Mouse (Mus musculus) embryonic facial prominence, embryonic 14.5 days (tissue): ENCODE measurements around the gene Trp53rkb. TPM values are rescaled to one million over a fixed set of nuclear protein-coding genes. Genes with fewer than 3 reads are reported as not detected.
A peak's percentile ranks its signal among the peaks of the same experiment; 100 is the strongest.

ENCODE experiments used
- ATAC-seq: fragments of 200-750 bp; cut with Nextera tagmentation; 2 replicates; pipeline ENCODE4 v1.8.0; 2017; ENCODE audit warnings: low read depth, moderate number of reproducible peaks, moderate TSS enrichment
- DNase-seq: peaks from one replicate; pipeline ENCODE4 v3.0.0-alpha.2; 2015; ENCODE audit warnings: low spot score
- H3K27ac ChIP-seq: fragments of 300-500 bp; sonication (generic); replicated peaks from 2 replicates; pipeline ENCODE4 v1.5.1; 2014; ENCODE audit warnings: low read depth, mild to moderate bottlenecking, low read length, moderate library complexity
- H3K27me3 ChIP-seq: fragments of 300-500 bp; sonication (generic); replicated peaks from 2 replicates; pipeline ENCODE4 v1.6.1; 2014; ENCODE audit warnings: low read length; ENCODE audit not compliant: control insufficient read depth, insufficient read depth
- H3K36me3 ChIP-seq: fragments of 300-500 bp; sonication (generic); 2 replicates; pipeline ENCODE4 v1.6.1; 2014; ENCODE audit warnings: low read length, mixed read lengths; ENCODE audit not compliant: control insufficient read depth, insufficient read depth
- H3K4me1 ChIP-seq: fragments of 300-500 bp; sonication (generic); 2 replicates; pipeline ENCODE4 v1.6.1; 2014; ENCODE audit warnings: antibody characterized with exemption, low read length; ENCODE audit not compliant: control insufficient read depth, insufficient read depth
- H3K4me2 ChIP-seq: fragments of 300-500 bp; sonication (generic); 2 replicates; pipeline ENCODE4 v1.6.1; 2014; ENCODE audit warnings: low read depth, mild to moderate bottlenecking, low read length, moderate library complexity, mixed read lengths
- H3K4me3 ChIP-seq: fragments of 300-500 bp; sonication (generic); 2 replicates; pipeline ENCODE4 v1.5.1; 2014; ENCODE audit warnings: low read depth, mild to moderate bottlenecking, low read length
- H3K9ac ChIP-seq: fragments of 300-500 bp; sonication (generic); 2 replicates; pipeline ENCODE4 v1.6.1; 2014; ENCODE audit warnings: low read depth, mild to moderate bottlenecking, low read length, moderate library complexity, mixed read lengths
- H3K9me3 ChIP-seq: fragments of 300-500 bp; sonication (generic); 2 replicates; pipeline ENCODE4 v1.6.1; 2016; ENCODE audit warnings: low read length; ENCODE audit not compliant: control insufficient read depth
- WGBS: fragments of 180-500 bp; shearing (Covaris S2); extraction: QIAGEN DNeasy Blood & Tissue Kit; methylation state at CpG from one replicate; pipeline ENCODE4 v1.1.7; 2014; 5-methylcytosine and 5-hydroxymethylcytosine counted together
- polyA plus RNA-seq: library from polyadenylated mRNA; unstranded; fragments of >200 nt; fragmentation: Nextera tagmentation; extraction: Ambion mirVana; gene quantifications from 2 replicates; pipeline ENCODE4 v1.2.1, GENCODE M21; 2014

The Trp53rkb gene
- polyA plus RNA-seq, 1 experiment from 2014 or later, result 6.7 TPM

DNA sequence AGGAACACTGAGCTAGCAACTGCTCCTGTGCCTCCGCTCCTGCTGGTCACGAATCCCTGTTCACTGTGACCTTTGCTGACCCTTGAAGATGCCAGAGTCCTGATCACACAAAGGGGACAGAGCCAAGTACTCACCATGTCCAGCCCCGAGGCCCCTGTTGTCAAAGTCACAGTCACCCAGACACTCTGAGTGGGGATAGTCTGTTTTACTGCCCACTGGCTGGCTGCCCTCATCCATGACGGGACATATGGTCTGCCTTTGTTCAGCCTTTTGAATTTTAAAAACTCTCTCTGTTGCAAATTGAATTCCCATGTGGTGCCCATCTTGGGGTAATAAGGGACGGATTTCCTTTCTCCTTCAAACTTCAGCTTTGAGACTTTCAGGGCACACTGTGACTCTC is 28.3 kb upstream of the Trp53rkb start:
- Histone ChIP-seq H3K27me3 (no peaks in the 10 kb centered on the region), H3K4me3 (no peak overlapping the region), H3K27ac (peak overlapping the region; percentile 49; the same call in 1 of the 2 replicates), H3K4me2 (no peak overlapping the region), H3K9ac (no peak overlapping the region), H3K36me3 (no peaks in the 10 kb centered on the region), H3K4me1 (peaks cover 8% of the 10 kb centered on the region; the same call in 1 of the 2 replicates), H3K9me3 (no peaks in the 10 kb centered on the region)
- ATAC-seq, result no peak
- DNase-seq, result peak; percentile 53
- WGBS, result 23% methylated on average over 5 of the region's 5 CpGs

DNA sequence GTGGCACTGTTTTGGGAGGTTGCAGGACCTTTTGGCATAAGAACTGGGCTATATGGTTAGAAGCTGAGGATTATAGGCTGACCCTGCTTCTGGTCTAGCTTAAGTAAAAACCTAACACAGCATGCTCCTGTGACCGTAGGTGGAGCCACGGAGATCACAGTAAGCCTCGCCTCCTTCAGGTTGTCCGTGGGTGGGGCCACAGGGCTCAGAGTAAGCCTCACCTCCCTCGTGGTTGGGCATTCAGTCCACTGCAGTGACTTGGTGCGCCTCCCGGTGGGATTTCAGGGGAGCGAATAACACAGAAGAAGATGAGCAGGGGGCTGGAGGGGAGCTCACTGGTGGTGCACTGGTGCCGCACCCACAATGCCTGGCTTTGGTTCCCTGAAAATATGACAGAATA is 24.7 kb upstream of the Trp53rkb start:
- Histone ChIP-seq H3K9ac (no peak overlapping the region), H3K27me3 (no peaks in the 10 kb centered on the region), H3K4me1 (peaks cover 8% of the 10 kb centered on the region; the same call in 1 of the 2 replicates), H3K4me3 (no peak overlapping the region), H3K36me3 (no peaks in the 10 kb centered on the region), H3K9me3 (no peaks in the 10 kb centered on the region), H3K27ac (no peak overlapping the region), H3K4me2 (no peak overlapping the region)
- ATAC-seq (no peak), DNase-seq (no peak)
- WGBS, result 77% methylated on average over 9 of the region's 9 CpGs

DNA sequence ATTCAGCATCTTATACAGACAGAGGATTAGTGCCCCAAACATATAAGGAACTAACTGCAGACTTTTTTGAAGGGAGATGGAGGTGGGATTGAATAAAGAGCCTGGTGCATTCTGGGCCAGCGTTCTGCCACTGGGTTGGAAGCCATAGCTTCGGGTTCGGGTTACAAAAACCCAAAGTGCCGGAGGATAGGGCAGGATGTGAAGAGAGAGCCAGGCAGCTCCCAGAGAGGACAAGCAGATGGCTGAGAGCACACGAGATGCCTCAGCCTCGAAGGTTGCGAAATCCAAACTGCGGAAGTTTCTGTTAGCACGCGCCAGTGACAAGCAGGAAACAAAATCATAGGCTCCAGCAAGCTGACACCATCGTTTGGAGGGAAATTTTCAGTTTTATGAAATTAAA is 20.9 kb upstream of the Trp53rkb start:
- 36% methylated on average over 11 of the region's 11 CpGs for WGBS

DNA sequence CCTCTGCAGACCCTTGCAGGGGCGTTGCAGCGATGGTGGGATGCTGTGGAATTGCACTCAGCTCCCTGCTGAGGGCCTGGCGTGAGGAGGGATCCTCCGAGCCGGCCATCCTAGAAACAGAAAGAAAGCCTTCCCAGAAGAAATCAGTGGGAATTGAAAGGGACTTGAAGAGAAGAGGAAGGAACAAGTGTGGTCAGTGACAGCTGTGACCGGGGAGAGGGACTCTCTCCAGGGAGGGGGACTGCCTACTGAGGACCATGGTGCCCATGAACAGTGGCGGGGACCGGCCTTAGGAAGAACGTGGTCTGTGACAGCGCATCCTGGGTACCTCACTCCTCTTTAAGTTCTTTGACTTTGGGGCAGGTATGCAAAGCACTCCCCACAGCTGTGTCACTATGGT is 18.7 kb upstream of the Trp53rkb start:
- Histone ChIP-seq H3K4me2 (no peak overlapping the region), H3K9me3 (no peaks in the 10 kb centered on the region), H3K27me3 (no peaks in the 10 kb centered on the region), H3K27ac (no peak overlapping the region), H3K36me3 (no peaks in the 10 kb centered on the region), H3K9ac (no peak overlapping the region), H3K4me1 (no peaks in the 10 kb centered on the region), H3K4me3 (no peak overlapping the region)
- WGBS, result 81% methylated on average over 10 of the region's 10 CpGs
- DNase-seq, result no peak
- ATAC-seq, result no peak

More for the DNA sequence above, 20.9 kb upstream of the Trp53rkb start:
- H3K9ac ChIP-seq, result no peak overlapping the region
- H3K9me3 ChIP-seq, result no peaks in the 10 kb centered on the region
- H3K27me3 ChIP-seq, result no peaks in the 10 kb centered on the region
- ATAC-seq (no peak), DNase-seq (peak; percentile 59)
- H3K4me2 ChIP-seq, result no peak overlapping the region
- H3K27ac ChIP-seq, result no peak overlapping the region; the same call in 1 of the 2 replicates
- H3K36me3 ChIP-seq, result no peaks in the 10 kb centered on the region
- no peak overlapping the region for H3K4me3 ChIP-seq
- H3K4me1 ChIP-seq, result no peaks in the 10 kb centered on the region

DNA sequence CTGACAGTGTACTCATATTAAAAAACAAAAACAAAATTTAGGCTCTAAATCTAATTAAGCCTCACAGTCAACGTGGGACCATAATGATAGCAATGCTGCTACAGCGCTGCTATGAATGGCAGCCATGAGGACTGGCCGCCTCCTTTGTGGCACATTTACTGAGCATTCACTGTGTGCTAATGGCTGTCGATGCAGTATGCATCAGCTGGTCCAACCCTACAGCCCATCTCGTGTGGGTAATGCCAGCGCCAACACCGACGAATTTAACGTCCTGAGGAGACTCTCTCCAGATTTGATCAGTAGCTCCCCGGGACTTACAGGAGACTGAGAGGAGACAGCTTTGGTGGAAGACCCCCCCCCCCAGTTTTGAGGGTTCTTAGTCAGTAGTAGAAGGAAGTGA is 18.1 kb upstream of the Trp53rkb start:
- no peaks in the 10 kb centered on the region for H3K9me3 ChIP-seq
- no peak overlapping the region for H3K4me3 ChIP-seq
- no peak for DNase-seq
- no peak overlapping the region for H3K4me2 ChIP-seq
- H3K27me3 ChIP-seq, result no peaks in the 10 kb centered on the region
- H3K36me3 ChIP-seq, result no peaks in the 10 kb centered on the region
- ATAC-seq, result no peak
- no peak overlapping the region for H3K27ac ChIP-seq
- WGBS, result 90% methylated on average over 10 of the region's 10 CpGs
- H3K9ac ChIP-seq, result no peak overlapping the region
- H3K4me1 ChIP-seq, result no peaks in the 10 kb centered on the region

DNA sequence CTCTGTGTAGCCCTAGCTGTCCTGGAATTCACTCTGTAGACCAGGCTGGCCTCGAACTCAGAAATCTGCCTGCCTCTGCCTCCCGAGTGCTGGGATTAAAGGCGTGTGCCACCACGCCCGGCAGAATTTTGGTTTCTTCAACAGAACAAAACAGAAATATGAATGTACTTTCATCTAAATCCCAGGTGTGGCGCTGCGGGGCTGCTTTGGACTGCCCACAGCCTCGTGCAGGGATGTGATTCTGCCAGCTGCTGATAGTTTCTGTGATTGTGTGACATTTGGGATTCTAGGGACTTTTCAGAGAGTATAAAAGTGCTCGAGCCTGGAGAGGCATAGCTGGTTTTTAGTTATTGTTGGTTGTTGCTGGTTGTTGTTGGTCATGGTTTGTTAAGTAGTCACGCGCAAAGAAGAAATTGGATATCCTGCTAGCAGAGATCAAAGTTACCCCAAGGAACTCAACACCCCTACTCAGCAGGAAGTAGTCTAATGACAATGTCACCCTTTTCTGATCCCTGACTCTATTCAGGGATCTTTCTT is 16.9 kb upstream of the Trp53rkb start:
- H3K9me3 ChIP-seq, result no peaks in the 10 kb centered on the region
- no peak overlapping the region for H3K4me3 ChIP-seq
- H3K9ac ChIP-seq, result no peak overlapping the region
- ATAC-seq (no peak), DNase-seq (no peak)
- H3K27ac ChIP-seq, result no peak overlapping the region; the same call in 1 of the 2 replicates
- no peaks in the 10 kb centered on the region for H3K36me3 ChIP-seq
- H3K4me2 ChIP-seq, result no peak overlapping the region
- H3K27me3 ChIP-seq, result no peaks in the 10 kb centered on the region
- H3K4me1 ChIP-seq, result peaks cover 2% of the 10 kb centered on the region; the same call in 1 of the 2 replicates
- 53% methylated on average over 11 of the region's 11 CpGs for WGBS

DNA sequence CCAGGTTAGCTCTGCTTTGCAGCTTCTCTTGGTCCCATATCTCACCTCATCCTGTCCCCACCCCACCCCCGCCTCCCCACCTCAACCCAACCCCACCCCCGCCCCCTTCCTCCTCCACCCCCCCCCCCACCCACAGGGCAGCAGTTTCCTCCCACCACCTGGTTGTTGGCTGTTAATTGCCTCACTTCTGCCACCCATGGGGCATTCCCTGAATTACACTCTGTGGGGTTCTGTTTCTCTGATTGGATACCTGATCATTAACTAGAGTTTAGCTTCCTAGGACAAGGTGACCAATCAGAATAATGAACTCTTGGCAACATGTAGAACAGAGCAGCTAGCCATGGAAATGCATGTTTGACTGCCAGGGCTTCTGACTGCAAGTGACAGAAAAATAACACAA is 16.1 kb upstream of the Trp53rkb start:
- H3K4me2 ChIP-seq, result no peak overlapping the region
- H3K27ac ChIP-seq, result no peak overlapping the region
- ATAC-seq, result no peak
- DNase-seq, result no peak
- H3K4me1 ChIP-seq, result peaks cover 7% of the 10 kb centered on the region; the same call in 1 of the 2 replicates
- H3K9me3 ChIP-seq, result no peaks in the 10 kb centered on the region
- H3K36me3 ChIP-seq, result no peaks in the 10 kb centered on the region
- H3K27me3 ChIP-seq, result no peaks in the 10 kb centered on the region
- 6% methylated on average over 2 of the region's 2 CpGs for WGBS
- no peak overlapping the region for H3K4me3 ChIP-seq
- no peak overlapping the region for H3K9ac ChIP-seq

DNA sequence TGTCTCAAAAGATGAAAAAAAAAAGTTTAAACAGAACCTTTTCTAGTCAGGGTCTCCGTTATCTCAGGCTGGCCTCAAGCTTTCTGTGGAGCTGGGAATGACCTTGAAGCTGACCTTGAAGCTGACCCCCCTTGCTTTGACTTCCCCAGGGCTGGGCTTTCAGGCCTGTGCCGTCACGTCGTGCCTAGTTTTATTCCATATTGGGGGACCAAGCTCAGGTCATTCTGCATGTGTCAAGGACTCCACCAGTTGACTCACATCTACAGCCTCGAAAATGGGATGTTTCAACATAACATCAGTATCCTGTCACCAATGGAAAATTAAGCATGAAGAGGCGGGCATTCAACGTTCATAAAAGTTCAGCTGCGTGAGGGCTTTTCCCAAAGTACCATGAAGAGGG is 12.4 kb upstream of the Trp53rkb start:
- H3K4me3 ChIP-seq, result no peak overlapping the region
- no peaks in the 10 kb centered on the region for H3K36me3 ChIP-seq
- no peak overlapping the region for H3K27ac ChIP-seq
- H3K9me3 ChIP-seq, result no peaks in the 10 kb centered on the region
- no peak overlapping the region for H3K9ac ChIP-seq
- H3K27me3 ChIP-seq, result no peaks in the 10 kb centered on the region
- 59% methylated on average over 8 of the region's 8 CpGs for WGBS
- peaks cover 7% of the 10 kb centered on the region; the same call in 1 of the 2 replicates for H3K4me1 ChIP-seq
- no peak overlapping the region for H3K4me2 ChIP-seq
- DNase-seq (no peak), ATAC-seq (no peak)

DNA sequence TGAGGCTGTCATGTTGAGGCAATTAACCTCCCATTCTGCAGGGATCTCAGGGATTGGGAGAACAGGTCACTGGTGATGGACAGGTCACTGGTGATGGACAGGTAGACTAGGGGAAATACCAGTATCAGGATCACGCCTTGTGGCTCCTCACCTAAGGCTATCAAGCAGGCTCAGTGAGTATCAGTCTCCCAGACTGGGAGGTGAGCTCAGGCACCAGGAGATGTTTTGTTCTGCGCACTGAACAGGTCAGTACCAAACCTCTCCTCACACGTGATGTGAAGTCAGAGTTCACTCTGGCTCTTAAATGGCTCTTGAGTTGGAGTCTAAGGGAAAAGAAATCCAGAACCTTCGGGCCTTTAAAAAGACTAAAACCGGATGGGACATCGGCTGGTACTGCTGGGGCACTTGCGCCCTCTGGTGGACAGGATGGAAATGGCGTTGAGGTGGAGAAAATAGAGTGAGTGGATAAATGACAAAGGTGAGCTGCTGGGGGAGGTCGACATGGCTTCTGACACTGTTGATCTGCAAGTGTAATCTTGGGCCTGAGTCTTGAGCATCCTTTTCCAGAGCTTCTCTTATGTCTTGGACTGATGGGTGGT is 11.3 kb upstream of the Trp53rkb start:
- ATAC-seq (0 out of 2 replicates have a peak, but pooled peaks have one; percentile 30), DNase-seq (peak; percentile 69)
- Histone ChIP-seq H3K4me3 (no peak overlapping the region), H3K9me3 (no peaks in the 10 kb centered on the region), H3K27ac (no peak overlapping the region), H3K27me3 (peaks cover 3% of the 10 kb centered on the region; the same call in 1 of the 2 replicates), H3K36me3 (no peaks in the 10 kb centered on the region), H3K4me2 (no peak overlapping the region), H3K4me1 (peaks cover 12% of the 10 kb centered on the region), H3K9ac (no peak overlapping the region)
- 14% methylated on average over 9 of the region's 9 CpGs for WGBS
